Mouse (Mus musculus) lung, postnatal 0 days (tissue): ENCODE results near the gene Mapk10.

Source experiments
- CTCF ChIP-seq: IDR thresholded peaks from 2 replicates; pipeline ENCODE4 v1.5.1; 2016; ENCODE audit warnings: antibody characterized with exemption, mild to moderate bottlenecking
- EP300 ChIP-seq: IDR thresholded peaks from 2 replicates; pipeline ENCODE4 v1.6.1; 2016; ENCODE audit warnings: antibody characterized with exemption, mild to moderate bottlenecking, control low read depth

DNA sequence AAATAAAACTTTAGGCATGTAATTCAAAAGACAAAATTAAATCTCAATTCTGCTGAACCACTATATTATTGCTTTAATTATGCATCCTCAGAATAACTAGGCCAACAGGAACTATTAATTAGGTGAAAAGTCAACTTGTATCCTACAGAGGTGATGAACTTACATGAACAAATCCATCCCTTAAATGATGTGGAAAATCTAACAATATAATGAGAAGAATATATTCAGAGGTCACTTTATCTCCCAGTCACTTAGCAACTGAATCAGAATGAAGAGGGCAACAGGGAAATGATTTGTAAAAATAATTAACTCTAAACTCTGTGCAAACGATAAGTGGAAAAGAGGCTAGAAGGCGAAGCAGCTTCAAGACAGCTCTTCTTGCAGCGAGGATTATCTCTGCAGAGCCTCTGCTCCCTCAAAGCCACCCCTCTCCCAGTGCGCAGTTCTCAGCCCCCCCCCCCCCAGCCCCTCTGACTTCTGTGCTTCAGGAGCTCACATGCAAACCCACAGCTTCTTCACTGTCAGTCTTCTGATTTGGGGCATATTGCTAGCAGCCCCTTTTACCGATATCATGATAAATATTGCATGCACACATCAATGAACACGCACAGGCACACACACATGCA is 138.8 kb downstream of the Mapk10 start:
- TF ChIP-seq CTCF (no peak), EP300 (no peak)
